In genomic region chr5:110472834-110473233, GRCm38 (mm10) we compare ENCODE assay signal across 21 mouse cellular contexts.
"Had no signal": no experiment of that assay in that cellular context is flagged by ENCODE, and none has a peak within 500 bp of the region (broad histone marks: within the 10 kb centered on the region; RNA-seq: fewer than 3 reads in every experiment).

No protein-coding gene starts in this region.

- H3K27ac ChIP-seq: layer of hippocampus, adult 2 months; left cerebral cortex, adult 2 months; limb, embryonic 12.5 days; limb, embryonic 15.5 days; liver, embryonic 14.5 days; macrophage; midbrain, embryonic 12.5 days; neural tube, embryonic 12.5 days; stomach, embryonic 15.5 days had no signal

- H3K4me3 ChIP-seq: layer of hippocampus, adult 2 months; left cerebral cortex, adult 2 months; limb, embryonic 12.5 days; limb, embryonic 15.5 days; midbrain, embryonic 12.5 days; neural tube, embryonic 12.5 days; stomach, embryonic 15.5 days had no signal

- H3K4me1 ChIP-seq: limb, embryonic 15.5 days; stomach, embryonic 15.5 days had no signal

- H3K4me2 ChIP-seq: limb, embryonic 12.5 days; limb, embryonic 15.5 days; liver, embryonic 11.5 days; lung, embryonic 14.5 days; midbrain, embryonic 12.5 days; neural tube, embryonic 12.5 days; stomach, embryonic 15.5 days had no signal

- H3K36me3 ChIP-seq: limb, embryonic 12.5 days; limb, embryonic 15.5 days; midbrain, embryonic 12.5 days; neural tube, embryonic 12.5 days; stomach, embryonic 15.5 days had no signal

- ATAC-seq: intestine, embryonic 16.5 days; liver, postnatal 0 days; lung, postnatal 0 days; midbrain, embryonic 16.5 days had no signal

- DNase-seq: kidney, adult 9 months; layer of hippocampus, adult 9-11 months; layer of hippocampus, postnatal 36 days; liver, postnatal 0 days; lung, embryonic 14.5 days; right cerebral cortex, postnatal 25 days; spleen, adult 18-20 months; thymus, postnatal 25 days had no signal

- H3K9ac ChIP-seq: limb, embryonic 12.5 days; limb, embryonic 15.5 days; liver, embryonic 14.5 days; liver, postnatal 0 days; lung, embryonic 14.5 days; midbrain, embryonic 12.5 days; neural tube, embryonic 12.5 days; stomach, embryonic 15.5 days had no signal

- H3K27me3 ChIP-seq: limb, embryonic 15.5 days; stomach, embryonic 15.5 days had no signal

- H3K9me3 ChIP-seq: limb, embryonic 12.5 days; limb, embryonic 15.5 days; midbrain, embryonic 12.5 days; neural tube, embryonic 12.5 days; stomach, embryonic 15.5 days had no signal
